Mouse (Mus musculus) adrenal gland, postnatal 10 days (tissue): ENCODE measurements around the gene Trio. TPM values are rescaled to one million over a fixed set of nuclear protein-coding genes. Genes with fewer than 3 reads are reported as not detected.
A peak's percentile ranks its signal among the peaks of the same experiment; 100 is the strongest.

Experiments
- DNase-seq: peaks from one replicate; pipeline ENCODE4 v3.0.0; 2021; ENCODE audit warnings: mixed read lengths
- long read RNA-seq, 2 experiments: library from polyadenylated mRNA; stranded (forward); transcript quantifications; one replicate each; pipeline ENCODE4 v2.0.0; 2021
- total RNA-seq, 2 experiments: library from RNA; stranded (reverse); gene quantifications; 2 replicates each; pipeline ENCODE4 v1.2.3; 2021

Gene Trio
- total RNA-seq, result 10 to 100 TPM; 49.8 to 81.3 TPM
- long read RNA-seq, experiment 1, partial matches to known transcripts, result 5 of 9 reads
- long read RNA-seq, experiment 1, other reads (novel, unspliced or antisense), result 4 of 9 reads
- long read RNA-seq, experiment 2, partial matches to known transcripts, result 6 of 8 reads
- long read RNA-seq, experiment 2, other reads (novel, unspliced or antisense), result 2 of 8 reads

DNA sequence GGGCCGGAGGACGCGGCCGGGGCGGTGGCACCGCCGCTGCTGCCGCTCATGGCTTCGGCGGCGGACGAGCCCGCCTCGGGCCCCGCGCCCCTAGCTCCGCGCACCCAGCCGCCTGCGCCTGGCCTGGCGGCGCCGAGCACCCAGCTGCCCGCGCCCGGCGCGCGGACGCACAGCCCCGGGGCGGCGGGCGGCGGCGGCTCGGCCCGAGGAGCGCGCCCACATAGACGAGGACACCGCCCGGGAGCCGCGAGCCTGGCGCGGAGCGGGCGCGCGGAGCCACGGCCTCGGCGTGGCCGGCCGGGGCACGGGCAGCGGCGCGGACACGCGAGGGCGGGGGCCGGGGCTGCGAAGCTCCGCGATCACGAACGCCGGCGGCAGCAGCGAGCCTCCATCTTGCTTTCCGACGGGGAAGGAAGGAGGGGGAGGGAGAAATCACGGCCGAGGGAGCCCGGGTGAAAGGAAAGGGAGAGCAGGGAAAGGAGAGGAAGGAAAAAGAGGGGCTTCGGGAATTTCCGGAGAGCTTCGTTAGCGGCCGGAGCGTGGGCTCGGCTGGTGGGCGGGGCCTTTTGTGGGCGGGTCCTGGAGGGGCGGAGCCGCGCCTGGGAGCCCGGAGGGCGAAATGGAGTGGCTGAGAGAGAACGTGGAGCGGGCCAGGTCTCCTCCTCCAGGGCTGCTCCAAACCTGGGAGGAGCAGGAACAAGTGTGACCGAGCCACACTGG, at the start of gene Trio:
TSS of gene Trio (minus strand) at position 402 of the 720 bp plus-strand sequence.
- peak; percentile 99 for DNase-seq

DNA sequence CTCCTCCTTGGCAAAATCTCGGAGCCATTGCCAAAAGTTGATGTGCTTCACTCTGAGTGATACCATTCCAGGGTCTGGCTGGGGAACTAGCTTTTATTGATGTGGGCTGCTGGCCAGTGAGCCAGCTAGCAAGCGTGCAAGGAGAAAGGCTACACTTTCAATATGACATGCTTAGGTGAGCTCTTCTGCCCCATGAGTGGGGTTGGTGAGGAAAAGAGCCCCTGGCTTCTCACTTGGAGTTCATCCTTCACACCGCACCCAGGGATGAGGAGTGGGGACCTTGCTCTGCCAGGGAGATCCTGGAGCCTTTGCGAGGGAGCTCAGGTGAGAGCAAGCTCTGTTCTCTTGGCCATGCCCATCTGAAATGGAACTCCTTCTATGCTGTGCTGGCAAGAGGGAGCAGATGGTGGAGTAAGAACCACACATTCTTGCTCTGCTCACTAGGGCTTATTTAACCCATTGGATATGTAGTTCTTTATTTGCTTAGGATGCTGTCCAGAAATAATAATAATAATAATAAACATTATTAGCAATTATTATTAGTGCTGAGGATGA, 48.8 kb upstream of the Trio start:
- DNase-seq, result no peak

DNA sequence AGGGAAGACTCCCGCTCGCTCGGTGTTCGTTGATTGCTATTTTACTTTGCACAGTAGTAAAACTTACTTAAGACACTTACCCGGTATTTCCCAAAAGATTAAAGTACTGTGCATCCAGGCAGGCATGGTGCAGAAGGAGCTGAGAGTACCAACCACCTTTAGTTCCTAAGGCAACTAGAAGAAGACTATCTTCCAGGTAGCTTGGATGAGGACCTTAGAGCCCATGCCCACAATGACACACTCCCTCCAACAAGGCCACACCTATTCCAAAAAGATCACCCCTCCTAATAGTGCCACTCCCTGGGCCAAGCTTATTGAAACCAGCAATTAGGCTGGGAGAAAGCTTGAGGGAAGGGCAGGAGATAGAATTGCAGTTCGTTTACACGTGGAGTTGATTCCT, 46.0 kb upstream of the Trio start:
- no peak for DNase-seq

DNA sequence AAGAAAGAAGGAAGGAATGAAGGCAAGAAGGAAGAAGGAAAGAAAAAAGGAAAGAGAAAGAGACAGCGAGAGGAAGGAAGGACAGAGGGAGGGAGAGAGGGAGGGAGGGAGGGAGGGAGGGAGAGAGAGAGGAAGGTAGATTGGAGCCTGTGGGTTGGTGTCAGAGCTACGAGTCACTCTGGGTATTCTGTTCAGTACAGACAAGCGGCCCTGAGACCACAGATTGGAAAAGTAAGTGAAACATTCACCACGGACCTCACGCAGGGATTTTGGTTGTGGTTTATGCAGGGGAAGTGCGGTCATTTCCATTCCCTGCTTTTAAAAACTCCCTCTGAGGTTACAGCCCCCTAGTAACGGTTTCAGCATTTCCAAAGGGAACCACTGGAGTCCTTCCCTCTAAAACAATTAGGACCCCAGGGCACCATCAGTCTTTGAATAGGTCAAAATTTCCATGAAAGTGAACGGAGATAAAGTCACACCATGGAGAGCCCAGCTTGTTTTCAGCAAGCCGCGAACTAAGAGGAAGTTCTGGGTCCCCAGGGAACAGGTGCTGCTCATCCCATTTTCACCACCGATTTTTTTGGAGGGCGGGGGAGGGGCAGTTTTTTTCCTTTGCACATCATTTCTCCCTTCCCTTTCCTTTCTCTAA, 45.2 kb upstream of the Trio start:
- DNase-seq, result no peak

DNA sequence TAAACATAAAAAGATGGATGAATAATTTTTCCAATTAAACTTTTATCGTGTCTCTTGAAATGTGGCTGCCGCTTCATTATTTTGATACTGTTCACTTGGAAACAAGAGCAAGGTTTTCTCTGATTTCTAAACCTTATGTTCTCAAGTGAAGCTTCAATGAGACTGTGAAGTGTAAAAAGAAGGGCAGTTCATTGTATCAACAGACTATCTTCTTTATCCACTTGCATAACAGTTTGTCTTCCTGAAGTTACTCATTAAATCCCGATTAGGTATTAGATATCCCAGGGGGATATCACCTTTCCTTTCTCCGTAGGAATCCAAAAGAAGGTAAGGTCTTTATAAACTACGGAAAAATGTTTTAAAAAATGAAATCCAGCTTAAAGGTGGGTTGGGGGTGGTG, 44.6 kb upstream of the Trio start:
- DNase-seq, result no peak

DNA sequence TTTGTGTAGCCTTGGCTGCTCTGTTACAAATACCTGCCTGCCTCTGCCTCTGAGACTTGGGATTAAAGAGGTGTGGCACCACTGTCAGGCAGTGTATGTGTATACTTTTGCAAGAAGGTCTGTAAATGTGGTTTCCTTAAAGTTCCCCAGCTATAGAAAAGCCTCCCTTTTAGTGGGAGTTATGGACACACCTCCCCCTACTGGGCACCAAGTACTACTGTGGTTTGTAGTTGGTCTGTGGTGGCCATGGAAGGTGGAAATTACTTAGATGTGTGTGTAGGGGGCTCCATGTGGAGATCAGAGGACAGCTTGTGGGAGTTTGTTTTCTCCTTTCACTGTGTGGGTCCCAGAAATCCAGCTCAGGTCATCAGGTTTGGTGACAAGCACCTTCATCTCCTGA, 41.7 kb upstream of the Trio start:
- peak; percentile 19 for DNase-seq

DNA sequence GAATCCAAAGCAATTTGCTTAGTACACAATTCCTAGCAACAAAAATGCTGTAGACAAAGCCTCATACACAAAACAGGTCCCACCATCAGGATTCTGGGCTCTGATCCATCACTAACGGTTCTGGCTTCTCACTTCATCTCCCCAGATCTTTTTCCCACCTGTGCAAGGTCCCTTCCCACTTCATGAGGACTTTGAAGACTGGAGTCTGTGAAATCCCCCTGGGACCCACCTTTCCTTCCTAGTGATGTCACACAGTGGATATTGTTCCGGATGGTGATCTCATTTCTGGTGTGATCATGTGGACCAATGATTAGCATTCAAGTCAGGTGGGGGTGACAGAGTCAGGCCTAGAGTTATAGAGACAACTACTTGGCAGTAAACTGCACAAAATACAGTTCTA, 40.8 kb upstream of the Trio start:
- DNase-seq, result no peak

DNA sequence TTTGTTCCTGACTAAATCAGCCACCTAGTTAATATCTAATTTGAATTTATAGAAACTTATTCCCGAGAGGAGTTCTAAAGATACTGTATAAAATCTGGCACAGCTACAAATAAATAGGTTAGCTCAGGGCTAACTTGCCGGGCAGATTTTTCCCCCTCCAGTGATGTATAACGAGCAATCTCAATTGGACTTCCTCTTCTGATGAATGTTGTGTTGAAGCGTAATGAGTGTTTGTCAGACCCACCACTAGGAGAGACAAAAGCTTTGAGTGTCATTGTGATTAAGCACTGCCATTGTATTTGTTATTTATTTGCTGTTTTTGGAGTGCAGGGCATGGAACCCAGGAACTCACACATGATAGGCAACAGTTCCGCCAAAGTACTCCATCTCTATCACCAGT, 39.9 kb upstream of the Trio start:
- DNase-seq, result no peak

DNA sequence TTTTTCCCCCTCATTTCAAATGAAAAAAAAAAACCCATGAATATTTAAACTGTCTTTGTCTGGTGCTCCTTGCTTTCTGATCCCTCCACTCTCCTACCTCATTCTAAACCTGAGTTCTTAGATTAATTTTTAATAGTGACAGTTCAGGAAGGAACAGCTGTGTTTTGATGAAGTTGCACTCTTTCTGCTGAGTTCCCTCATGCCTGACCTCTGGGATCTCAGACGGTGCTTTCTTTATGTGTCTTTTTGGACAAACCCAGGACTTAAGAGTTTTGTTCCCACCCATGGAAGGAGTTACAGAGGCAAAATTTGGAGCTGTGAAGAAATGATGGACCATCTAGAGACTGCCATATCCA, 39.1 kb upstream of the Trio start:
- DNase-seq, result no peak

DNA sequence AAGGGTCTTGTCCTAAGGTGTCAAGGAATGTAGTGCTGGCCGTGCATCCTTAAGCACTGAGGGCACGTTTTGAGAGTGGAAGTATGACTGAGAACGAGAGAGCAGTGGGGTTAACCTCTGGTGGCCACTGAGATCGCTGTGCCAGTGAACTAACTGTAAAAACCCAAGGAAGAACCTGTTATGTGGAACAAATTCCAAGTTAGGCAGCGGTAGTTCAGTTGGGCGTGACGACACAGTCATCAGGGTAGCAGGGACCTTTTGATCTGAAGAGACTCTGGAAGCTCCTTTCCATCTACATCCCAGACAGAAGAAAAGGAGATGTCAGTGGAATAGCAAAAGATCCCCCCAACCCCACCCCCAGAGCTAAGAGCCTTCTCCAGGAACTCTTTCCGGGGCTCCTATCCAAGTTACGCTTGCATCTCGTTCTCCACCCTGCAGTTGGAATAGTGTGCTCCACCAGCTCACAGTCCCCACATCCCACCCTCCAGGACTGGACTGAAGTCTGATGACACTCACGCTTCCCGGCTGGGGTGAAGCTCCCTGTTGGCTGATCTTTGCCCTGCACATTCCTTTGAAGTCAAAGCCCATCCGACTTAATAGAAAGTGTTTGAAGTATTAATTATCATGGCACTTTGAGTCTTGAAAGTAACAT, 38.6 kb upstream of the Trio start:
- no peak for DNase-seq

DNA sequence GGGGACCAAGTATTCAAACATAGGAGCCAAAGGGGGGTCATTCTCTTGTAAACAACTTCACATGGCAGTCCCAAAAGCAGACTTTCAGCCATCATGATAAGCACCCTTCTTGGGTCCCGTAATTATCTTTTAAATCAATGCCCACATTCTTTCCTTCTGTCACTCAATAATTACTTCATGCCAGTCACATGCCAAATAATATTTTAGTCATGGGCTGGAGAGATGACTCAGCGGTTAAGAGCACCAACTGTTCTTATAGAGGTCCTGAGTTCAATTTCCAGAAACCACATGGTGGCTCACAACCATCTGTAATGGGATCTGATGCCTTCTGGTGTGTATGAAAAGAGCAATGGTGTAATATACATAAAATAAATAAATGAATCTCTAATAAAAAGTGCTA, 37.8 kb upstream of the Trio start:
- no peak for DNase-seq

DNA sequence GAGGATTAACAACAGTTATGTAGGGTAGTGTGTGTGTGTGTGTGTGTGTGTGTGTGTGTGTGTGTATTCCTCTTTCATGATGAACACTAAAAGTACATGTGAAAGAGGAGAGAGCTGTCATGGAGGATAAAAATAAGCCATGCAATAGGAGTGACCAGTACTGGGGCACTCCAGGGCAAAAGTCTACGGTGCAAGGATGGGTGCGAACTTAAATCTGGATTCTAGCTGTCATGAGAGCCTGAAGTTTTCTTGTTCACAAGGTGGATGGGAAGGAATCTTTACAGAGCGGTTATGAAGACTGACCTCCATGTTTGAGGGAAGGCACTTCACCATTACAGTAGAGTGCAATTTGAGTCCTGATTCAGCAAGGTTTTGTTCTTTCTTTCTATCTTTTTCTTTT, 36.4 kb upstream of the Trio start:
- DNase-seq, result no peak

DNA sequence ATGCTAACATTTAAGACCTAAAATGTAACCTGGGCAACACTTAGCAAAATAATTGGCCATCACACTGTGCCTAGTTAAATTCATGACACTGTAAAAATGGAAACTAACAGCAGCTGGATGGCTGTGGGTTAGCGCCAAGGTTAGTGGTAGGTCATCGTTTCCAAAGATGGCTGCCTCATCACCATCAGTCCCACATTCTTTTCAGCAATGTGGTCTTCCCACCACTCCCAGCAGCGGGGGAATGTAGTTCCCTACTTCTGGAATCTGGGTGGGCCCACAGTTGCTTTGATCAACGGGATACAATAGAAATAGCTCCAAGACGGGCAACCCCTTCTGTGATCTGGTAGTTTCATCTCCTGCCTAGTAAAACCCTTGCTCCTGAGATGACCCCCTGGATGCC, 35.3 kb upstream of the Trio start:
- DNase-seq, result no peak

DNA sequence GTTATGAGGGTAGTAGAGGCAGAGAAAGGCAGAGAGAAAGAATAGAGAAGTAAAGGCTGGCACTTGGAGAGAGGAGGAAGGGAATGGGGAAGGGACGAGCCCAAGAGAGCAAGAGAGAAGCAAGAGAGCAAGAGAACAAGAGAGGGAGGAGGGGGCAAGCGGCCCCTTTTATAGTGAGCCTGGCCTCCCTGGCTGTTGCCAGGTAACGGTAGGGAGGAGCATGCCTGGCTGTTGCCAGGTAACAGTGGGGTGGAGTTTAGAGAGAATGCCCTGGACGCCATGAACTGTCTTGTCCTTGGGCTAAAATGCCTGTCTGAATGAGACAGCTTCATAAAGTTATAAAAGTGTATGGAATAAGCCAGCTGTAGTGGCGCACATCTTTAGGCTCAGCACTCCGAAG, 34.8 kb upstream of the Trio start:
- peak; percentile 8 for DNase-seq

DNA sequence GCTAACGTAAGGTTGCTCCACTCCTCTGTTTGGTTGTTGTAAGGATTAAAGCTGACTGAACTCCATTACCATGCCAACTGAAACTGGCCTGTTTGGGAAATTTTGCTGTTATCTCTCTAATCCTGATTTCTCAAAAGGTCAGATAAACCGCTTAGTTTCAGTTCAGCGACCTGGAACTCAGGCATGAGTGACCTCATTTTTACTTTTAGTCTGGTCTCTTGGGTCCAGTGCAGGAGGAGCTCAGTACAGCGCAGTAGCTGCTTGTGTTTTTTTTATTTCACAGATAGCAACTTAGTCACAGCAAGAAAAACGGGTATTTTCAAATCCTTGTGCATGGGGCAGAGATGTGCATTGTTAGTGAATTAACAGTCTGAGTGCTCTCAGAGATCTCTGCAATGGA, 31.9 kb upstream of the Trio start:
- peak; percentile 6 for DNase-seq

DNA sequence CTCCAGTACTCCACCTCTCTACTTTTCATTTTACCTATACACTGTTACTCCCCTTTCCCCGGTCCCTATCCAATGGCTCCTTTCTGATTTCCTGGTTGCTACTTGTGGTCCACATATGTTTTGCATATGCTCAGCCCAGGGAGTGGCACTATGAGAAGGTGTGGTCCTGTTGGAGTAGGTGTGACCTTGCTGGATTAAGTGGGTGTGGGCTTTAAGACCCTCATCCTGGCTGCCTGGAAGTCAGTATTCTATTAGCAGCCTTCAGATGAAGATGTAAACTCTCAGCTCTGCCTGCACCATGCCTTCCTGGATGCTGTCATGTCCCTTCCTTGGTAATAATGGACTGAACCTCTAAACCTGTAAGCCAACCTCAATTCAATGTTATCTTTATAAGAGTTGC, 29.1 kb upstream of the Trio start:
- no peak for DNase-seq

DNA sequence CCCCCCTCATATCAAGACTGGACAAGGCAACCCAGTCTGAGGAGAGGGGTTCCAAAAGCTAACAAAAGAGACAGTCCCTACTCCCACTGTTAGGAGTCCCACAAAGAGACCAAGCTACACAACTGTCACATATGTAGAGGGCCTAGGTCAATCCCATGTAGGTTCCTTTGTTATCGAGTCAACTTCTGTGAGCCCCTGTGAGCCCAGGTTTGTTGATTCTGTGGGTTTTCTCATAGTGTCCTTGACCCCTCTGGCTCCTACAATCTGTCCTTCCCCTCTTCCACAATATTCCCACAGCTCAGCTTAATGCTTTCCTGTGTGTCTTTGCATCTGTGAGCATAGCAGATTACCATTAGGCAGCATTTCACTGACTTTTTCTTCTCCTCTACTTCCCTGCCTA, 28.5 kb upstream of the Trio start:
- no peak for DNase-seq

DNA sequence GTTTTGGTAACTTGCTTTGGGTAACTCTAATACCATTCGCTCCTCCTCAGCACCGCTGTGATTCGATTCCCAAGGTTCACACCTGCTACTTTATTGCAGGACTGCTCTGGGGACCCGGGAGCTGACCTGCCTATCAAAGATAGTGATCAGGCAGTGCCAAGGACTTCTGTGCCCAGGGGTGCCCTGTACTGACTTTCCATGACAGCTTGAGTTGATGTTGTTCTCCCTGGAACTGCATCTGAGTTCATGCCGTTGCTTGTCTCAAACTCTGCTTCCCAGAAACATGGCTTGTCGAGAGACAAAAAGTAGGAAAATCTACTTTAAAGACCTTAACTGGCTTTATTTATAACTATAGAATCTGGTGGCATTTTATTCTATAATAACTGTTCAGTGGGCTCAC, 27.6 kb upstream of the Trio start:
- no peak for DNase-seq

DNA sequence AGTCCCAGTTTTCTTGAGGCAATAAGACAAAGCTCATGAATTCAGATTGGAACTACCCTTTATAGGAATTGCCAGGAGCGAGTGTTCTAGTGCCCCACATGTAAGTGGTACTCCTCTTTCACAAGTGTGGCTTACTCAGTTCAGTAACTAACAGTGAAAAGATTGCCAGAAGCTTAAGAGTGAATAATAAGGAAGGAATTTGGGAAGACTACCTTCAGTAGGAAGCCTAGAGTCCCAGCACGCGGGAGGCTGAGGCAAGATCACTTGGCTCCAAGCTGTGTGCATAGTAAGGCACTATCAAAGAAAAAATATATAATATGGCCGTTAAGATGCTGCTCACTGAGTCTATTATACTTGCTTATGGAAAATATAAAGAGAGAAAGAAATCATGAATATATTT, 26.2 kb upstream of the Trio start:
- DNase-seq, result no peak

DNA sequence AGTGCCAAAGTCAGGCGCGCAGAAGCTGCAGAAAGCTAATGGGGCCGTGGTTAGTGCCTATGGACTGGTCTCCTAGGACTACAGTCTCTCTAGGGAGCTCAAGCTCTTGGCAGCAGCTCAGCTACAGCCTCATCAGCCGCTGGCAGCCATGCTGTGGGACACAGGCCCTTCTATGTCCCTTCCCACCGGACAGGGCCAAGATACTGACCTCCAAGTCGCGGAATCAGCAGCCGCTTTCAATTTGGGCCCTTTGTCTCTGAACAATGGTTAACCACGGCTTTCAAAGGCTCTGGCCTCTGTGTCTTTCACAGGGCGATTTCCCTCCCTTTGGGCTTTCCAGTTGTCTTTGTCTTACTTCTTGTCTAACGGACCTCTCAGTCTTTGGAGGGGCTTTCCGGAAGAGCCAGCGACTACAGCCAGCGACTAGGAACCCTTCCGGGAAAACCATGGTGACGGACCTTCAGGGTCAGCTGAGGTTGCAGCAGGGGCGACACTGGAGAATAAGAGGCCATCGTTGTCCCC, 25.5 kb upstream of the Trio start:
- DNase-seq, result peak; percentile 71

DNA sequence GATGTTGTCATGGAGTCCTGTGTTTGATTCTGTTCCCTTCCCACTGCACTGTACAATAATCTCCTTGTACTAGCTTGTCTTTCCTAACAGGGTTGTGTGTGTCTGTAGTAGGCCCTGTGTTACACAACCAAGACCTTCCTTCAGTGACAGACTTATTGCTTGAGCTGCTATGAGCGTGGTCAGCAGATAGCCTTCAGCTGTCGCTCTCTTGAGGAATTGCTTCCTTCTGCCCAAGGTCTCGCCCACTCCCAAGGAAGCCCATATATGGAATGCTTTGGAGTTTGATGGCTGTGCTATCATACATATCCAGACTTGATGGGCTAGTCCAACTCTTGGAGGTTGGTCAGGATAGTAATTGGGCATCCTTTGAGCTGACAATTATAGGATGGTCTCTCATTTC, 22.1 kb upstream of the Trio start:
- DNase-seq, result peak; percentile 55

DNA sequence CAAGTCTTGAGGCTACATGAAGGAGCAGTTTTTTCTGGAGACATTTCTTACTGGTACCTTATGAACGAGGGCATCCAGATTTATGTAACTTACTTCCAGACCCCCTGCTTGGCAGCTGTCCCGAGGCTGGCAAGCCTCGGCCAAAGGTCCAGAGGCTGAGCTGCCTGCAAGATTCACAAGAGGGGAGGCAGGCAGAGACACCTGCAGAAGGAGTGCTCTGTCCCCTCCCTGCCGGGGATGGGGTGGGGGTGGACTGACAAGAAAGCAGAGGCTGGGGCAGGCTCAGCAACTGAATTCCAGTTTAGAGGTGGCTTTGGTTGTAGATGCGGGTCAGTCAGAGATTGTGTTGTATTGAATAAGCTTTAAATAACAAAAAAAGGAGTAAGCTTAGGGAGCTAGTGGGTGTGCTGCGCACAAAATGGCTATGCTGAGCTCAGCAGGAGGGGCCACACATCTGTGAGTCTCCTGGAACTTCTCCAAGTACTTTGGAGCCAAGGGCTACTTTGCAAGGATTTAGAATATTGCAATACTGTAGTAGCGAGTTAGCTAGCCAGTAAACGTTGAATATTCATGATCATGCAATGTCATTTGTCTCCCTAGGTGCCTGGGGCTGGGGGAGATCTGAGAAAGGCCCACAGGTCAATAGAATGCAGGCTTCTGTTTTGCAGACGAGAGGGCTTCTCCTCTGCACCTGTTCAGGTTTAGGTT, 15.7 kb upstream of the Trio start:
- no peak for DNase-seq
